Mouse (Mus musculus) macrophage (primary cell): Measurements from ENCODE around the gene Igsf8. TPM values are rescaled to one million over a fixed set of nuclear protein-coding genes. Genes with fewer than 3 reads are reported as not detected.

Experiments used
- H3K27ac ChIP-seq: fragments of 350-480 bp; formaldehyde crosslinking; 2 replicates; pipeline ENCODE4 v1.9.0; 2021
- H3K36me3 ChIP-seq: fragments of 350-480 bp; formaldehyde crosslinking; 2 replicates; pipeline ENCODE4 v1.9.0; 2021; ENCODE audit errors: inconsistent target
- H3K4me3 ChIP-seq: fragments of 350-480 bp; formaldehyde crosslinking; 2 replicates; pipeline ENCODE4 v1.9.0; 2021; ENCODE audit errors: inconsistent target
- H3K79me2 ChIP-seq: fragments of 350-480 bp; formaldehyde crosslinking; 2 replicates; pipeline ENCODE4 v1.9.0; 2021; ENCODE audit errors: inconsistent target
- WGBS: methylation state at CpG from one replicate; pipeline ENCODE4 v1.1.7; 2026; ENCODE audit warnings: inconsistent platforms; ENCODE audit not compliant: missing documents; 5-methylcytosine and 5-hydroxymethylcytosine counted together
- polyA plus RNA-seq: library from polyadenylated mRNA; stranded (reverse); fragments of 250-400 nt; gene quantifications from 3 replicates; pipeline ENCODE4 v1.2.4, GENCODE M21; 2018; ENCODE audit warnings: inconsistent platforms

Gene Igsf8
- polyA plus RNA-seq, 1 experiment from 2014 or later: 26.8 TPM

DNA sequence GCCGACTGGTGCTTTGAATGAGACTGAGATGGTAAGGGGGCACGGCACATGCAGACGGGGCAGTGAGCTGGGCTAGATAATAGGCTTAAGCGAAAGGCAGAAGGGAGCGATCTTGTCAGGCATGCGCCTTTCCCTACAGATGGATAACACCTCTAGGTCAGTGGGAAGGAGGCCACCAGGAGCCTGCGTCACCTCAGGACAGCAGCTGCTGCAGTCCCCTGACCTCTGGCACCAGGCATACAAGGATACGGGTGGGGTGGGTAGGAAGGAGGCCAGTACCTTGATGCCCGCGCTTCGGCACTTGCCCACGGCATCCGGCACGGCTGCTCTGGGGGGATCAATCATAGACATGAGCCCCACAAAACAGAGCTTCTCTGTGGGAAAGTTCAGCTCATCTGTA, 22.8 kb downstream of the Igsf8 start:
- WGBS: 93% methylated on average over 14 of the region's 14 CpGs
- no peaks in the 10 kb centered on the region for H3K79me2 ChIP-seq
- no peak overlapping the region for H3K27ac ChIP-seq
- no peak overlapping the region for H3K4me3 ChIP-seq
- H3K36me3 ChIP-seq: no peaks in the 10 kb centered on the region

DNA sequence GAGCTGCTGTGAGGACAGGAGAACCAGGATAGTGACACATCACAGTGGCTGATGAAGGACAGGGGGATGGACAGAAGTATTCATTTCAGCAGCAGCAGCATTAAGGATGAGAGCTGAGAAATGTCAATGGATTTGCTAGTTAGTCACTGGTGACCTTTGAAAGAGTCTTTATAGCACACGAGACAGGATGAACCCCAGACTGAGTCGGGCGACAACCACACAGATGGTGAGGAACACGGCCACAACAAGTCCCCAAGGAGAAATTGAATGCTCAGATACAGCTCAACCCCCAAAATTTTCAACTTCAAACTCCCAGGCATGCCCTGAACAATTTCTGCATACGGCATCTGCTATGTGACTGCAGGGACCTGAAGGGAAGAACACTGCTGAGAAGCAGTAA, 25.3 kb downstream of the Igsf8 start:
- no peak overlapping the region for H3K27ac ChIP-seq
- H3K36me3 ChIP-seq: no peaks in the 10 kb centered on the region
- 91% methylated on average over 5 of the region's 5 CpGs for WGBS
- H3K79me2 ChIP-seq: no peaks in the 10 kb centered on the region
- H3K4me3 ChIP-seq: no peak overlapping the region

DNA sequence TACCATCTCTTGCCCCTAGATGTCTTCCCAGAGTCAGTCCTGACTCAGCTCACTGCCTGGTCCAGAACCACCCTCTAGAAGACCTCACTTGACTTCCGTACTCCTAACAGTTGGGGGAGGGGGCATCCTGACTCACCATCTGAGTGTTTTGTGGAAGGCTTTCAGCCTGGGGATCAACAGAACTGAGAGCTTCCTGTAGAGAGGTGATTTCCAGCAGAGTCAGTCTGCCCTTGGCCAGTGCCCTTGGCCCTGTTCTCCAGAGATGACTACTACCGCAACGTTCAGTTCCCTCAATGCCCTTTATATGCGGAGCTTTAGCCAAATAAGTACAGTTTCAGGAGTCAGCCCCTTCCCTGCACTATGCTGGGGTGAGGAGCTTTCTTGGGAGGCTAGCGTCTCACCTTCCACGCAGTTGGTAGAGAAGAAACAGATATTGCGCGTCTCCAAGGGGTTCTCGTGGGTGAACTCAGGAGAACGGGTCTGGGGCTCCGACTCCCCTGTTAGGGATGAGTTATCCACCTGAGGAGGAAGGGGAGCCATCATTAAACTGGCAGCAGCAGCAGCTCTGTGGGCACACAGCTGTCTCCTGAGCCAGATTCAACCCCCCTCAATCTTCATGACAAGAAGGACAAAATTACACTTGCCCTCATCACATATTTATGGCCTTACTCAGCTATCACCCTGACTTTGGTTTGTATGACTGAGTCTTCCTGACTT, 27.6 kb downstream of the Igsf8 start:
- Histone ChIP-seq H3K79me2 (no peaks in the 10 kb centered on the region), H3K27ac (no peak overlapping the region), H3K36me3 (no peaks in the 10 kb centered on the region), H3K4me3 (no peak overlapping the region)
- 93% methylated on average over 11 of the region's 11 CpGs for WGBS

DNA sequence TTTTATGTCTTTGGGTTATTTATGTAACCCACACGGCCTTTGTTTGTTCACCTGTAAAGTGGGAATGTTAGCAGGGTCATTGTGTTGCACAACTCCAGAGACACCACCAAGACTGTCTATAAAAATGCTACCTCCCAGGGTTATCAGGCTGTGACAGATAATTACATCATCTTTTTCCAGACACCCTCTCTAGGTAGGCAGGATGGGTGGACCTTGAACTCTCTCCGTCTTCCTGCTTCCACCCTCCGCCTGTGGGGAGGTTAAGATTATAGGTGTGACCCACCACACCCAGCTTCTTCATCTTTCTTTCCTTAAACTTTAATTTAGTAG, 28.1 kb downstream of the Igsf8 start:
- Histone ChIP-seq H3K27ac (no peak overlapping the region), H3K4me3 (no peak overlapping the region), H3K36me3 (no peaks in the 10 kb centered on the region), H3K79me2 (no peaks in the 10 kb centered on the region)
- 79% methylated on average over 3 of the region's 3 CpGs for WGBS

DNA sequence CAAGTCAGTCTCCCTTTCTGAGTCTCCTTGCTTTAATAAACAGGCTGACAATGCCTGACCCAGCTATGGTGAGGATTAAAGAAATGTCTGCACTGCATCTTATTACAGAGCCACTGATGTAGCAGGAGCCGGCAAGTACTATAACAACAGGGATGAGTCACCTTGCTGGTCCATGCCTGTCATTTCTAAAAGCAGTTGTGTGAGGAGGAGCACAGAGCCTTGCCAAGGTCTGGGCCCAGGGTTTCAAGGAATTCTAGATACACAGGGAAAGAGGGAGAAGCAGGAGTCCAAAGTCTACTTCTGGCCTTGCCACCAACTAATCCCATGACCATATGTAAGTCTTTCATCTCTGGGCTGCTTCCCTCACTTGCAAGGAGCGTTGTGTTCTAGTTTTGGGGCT, 31.4 kb downstream of the Igsf8 start:
- no peak overlapping the region for H3K27ac ChIP-seq
- no peak overlapping the region for H3K4me3 ChIP-seq
- no peaks in the 10 kb centered on the region for H3K36me3 ChIP-seq
- H3K79me2 ChIP-seq: no peaks in the 10 kb centered on the region
- WGBS: 96% methylated on average over 2 of the region's 2 CpGs

GRCm38 (mm10) chr1:172293449-172293848, 32.0 kb downstream of the Igsf8 start:
- no peaks in the 10 kb centered on the region for H3K79me2 ChIP-seq
- H3K27ac ChIP-seq: no peak overlapping the region
- H3K4me3 ChIP-seq: no peak overlapping the region
- no peaks in the 10 kb centered on the region for H3K36me3 ChIP-seq
- WGBS: 95% methylated on average over 11 of the region's 11 CpGs

GRCm38 (mm10) chr1:172295751-172296197, 34.3 kb downstream of the Igsf8 start:
- no peaks in the 10 kb centered on the region for H3K79me2 ChIP-seq
- no peaks in the 10 kb centered on the region for H3K36me3 ChIP-seq
- H3K27ac ChIP-seq: no peak overlapping the region
- no peak overlapping the region for H3K4me3 ChIP-seq
- WGBS: 80% methylated on average over 4 of the region's 4 CpGs

DNA sequence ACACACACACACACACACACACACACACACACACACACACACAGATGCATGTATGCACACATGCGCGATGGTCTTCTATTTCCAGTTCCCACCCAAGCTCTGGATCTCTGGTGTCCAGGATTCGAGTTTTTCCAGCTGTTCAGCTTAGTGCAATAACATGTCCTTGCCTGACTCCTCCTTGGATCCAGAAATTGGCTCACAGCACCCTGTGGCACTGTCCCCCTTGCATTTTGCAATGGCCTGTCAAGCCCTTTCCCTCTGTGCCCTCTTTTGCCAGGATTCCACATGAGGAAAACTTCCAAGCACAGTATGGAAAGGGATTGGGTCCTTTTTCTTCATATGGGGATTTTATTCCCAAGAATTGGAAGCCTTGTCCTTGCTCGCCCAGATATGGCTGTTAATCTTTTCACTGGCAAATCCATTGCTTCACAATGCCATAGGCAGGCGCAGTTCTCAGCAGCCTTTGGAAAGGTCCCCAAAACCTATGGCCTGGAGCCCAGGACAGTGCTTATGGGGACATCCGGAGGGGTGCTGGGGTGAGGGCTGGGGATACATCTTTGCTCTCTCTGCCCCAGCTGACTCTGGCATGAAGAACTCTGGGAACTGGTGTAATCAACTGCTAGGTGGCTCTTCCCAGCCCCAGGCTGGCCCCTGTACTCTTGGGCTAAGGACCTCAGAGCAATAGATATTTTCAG, 35.5 kb downstream of the Igsf8 start:
- no peaks in the 10 kb centered on the region for H3K79me2 ChIP-seq
- H3K36me3 ChIP-seq: no peaks in the 10 kb centered on the region
- no peak overlapping the region for H3K4me3 ChIP-seq
- WGBS: 92% methylated on average over 6 of the region's 6 CpGs
- no peak overlapping the region for H3K27ac ChIP-seq

GRCm38 (mm10) chr1:172297611-172298537, 36.4 kb downstream of the Igsf8 start, which contains the start of gene Atp1a2:
TSS of gene Atp1a2 (minus strand) at chr1:172298064.
- no peak within 1 kb of the TSS for H3K27ac ChIP-seq
- no peaks in the 10 kb centered on the region for H3K79me2 ChIP-seq
- H3K4me3 ChIP-seq: no peak within 1 kb of the TSS
- no peaks in the 10 kb centered on the region for H3K36me3 ChIP-seq
- 76% methylated on average over 16 of the region's 16 CpGs for WGBS

- no peaks in the 10 kb centered on the region for H3K79me2 ChIP-seq
- no peak overlapping the region for H3K27ac ChIP-seq
- no peaks in the 10 kb centered on the region for H3K36me3 ChIP-seq
- WGBS: 92% methylated on average over 7 of the region's 7 CpGs
- H3K4me3 ChIP-seq: no peak overlapping the region
These were observed 38.1 kb downstream of the Igsf8 start for GRCm38 (mm10) chr1:172299528-172299927.

DNA sequence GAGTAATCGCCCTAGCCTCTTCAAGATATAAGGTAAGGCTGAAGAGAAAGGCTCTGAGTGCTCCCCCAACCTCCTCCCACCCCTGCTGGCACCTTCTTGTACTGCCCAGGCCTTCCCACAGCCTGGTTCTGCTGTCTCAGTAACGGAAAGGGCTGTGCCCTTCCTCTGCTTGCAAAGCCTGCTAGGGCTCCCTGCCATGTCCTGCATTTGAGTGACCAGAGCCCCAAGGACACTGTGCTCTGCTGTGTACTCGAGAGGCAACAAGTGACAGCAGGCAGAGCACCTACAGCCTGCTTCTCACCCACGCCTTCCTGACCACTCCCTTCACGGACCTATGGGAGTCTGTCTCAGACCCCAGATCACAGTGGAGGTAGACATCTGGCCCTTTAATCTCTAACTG, 38.8 kb downstream of the Igsf8 start:
- Histone ChIP-seq H3K79me2 (no peaks in the 10 kb centered on the region), H3K27ac (no peak overlapping the region), H3K4me3 (no peak overlapping the region), H3K36me3 (no peaks in the 10 kb centered on the region)
- 95% methylated on average over 5 of the region's 5 CpGs for WGBS

DNA sequence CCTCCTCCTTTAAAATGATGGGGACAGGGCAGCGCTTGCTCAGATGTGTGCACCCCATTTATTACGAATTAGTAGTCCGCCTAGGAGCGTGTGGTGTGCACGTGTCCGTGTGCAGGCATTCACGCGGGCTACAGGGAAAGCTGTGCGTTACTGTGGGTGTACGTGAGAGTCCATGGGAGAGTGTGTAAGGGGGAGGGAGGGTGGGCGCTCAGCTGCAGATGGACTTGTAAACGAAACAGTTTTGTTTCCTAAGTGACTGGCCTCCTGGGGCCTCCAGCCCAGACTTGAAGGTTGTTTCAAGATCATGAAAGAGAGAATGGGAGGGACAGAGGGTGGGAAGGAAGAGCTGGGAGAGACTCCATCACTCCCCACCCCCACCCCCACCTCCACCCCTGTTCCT, 39.7 kb downstream of the Igsf8 start:
- Histone ChIP-seq H3K36me3 (no peaks in the 10 kb centered on the region), H3K4me3 (no peak overlapping the region), H3K27ac (no peak overlapping the region), H3K79me2 (no peaks in the 10 kb centered on the region)
- 93% methylated on average over 12 of the region's 12 CpGs for WGBS

GRCm38 (mm10) chr1:172302311-172302710, 40.9 kb downstream of the Igsf8 start:
- H3K4me3 ChIP-seq: no peak overlapping the region
- H3K36me3 ChIP-seq: no peaks in the 10 kb centered on the region
- H3K27ac ChIP-seq: no peak overlapping the region
- H3K79me2 ChIP-seq: no peaks in the 10 kb centered on the region
- WGBS: 27% methylated on average over 3 of the region's 3 CpGs

- Histone ChIP-seq H3K27ac (no peak overlapping the region), H3K36me3 (no peaks in the 10 kb centered on the region), H3K4me3 (no peak overlapping the region), H3K79me2 (no peaks in the 10 kb centered on the region)
- 40% methylated on average over 6 of the region's 6 CpGs for WGBS
These were observed 41.4 kb downstream of the Igsf8 start for GRCm38 (mm10) chr1:172302851-172303250.

DNA sequence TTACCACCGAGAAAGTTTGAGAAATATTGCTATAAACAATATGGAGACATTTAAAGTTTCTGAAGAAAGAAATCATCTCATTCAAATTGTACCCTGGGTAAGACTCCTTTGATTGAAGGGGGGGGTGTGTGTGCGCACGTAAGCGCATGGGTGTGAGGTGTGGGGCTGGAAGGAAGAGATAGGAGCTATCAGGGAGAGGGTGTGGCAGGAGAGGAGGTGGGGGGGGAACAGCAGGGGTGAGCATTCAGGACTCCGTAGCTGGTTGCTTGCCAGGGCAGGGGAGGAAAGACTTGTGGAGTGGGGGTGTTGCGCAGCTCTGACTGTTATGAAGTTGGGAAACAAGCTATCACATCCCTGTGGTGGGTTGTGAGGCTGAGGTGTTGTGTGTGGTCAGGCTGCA, 43.0 kb downstream of the Igsf8 start:
- Histone ChIP-seq H3K27ac (no peak overlapping the region), H3K79me2 (no peaks in the 10 kb centered on the region), H3K36me3 (no peaks in the 10 kb centered on the region), H3K4me3 (no peak overlapping the region)
- WGBS: 53% methylated on average over 5 of the region's 6 CpGs
